Mouse (Mus musculus) cortical plate, adult 2 months (tissue): ENCODE results near the gene Wdr38. TPM values are rescaled to one million over a fixed set of nuclear protein-coding genes. Genes with fewer than 3 reads are reported as not detected.

Experiments
- H3K27ac ChIP-seq: fragments of 200-500 bp; 2 replicates; pipeline ENCODE4 v1.5.1; 2012; ENCODE audit warnings: low read length, control low read depth, inconsistent platforms; ENCODE audit not compliant: insufficient read depth
- H3K4me1 ChIP-seq: fragments of 200-500 bp; 2 replicates; pipeline ENCODE4 v1.6.1; 2011; ENCODE audit warnings: low read length; ENCODE audit not compliant: control insufficient read depth, insufficient read depth
- H3K4me3 ChIP-seq: fragments of 200-500 bp; 2 replicates; pipeline ENCODE4 v1.5.1; 2011; ENCODE audit warnings: mild to moderate bottlenecking, low read length, control low read depth; ENCODE audit not compliant: insufficient read depth
- CTCF ChIP-seq: fragments of 200-500 bp; IDR thresholded peaks from 2 replicates; pipeline ENCODE4 v1.5.1; 2011; ENCODE audit warnings: mild to moderate bottlenecking, control low read depth, low read length; ENCODE audit not compliant: insufficient read depth; ENCODE audit errors: extremely low read depth
- POLR2A ChIP-seq: fragments of 200-500 bp; IDR thresholded peaks from 2 replicates; pipeline ENCODE4 v1.6.1; 2011; ENCODE audit warnings: mild to moderate bottlenecking, low read length, control low read depth; ENCODE audit not compliant: insufficient read depth; ENCODE audit errors: extremely low read depth
- polyA plus RNA-seq: library from polyadenylated mRNA; depleted of rRNA; stranded (reverse); fragments of >200 nt; gene quantifications from 2 replicates; pipeline ENCODE4 v1.2.3, GENCODE M21; 2012; rRNA removed

Wdr38 gene
- polyA plus RNA-seq, 1 experiment, result 1.1 TPM

GRCm38 (mm10) chr2:39020004-39020403 lies 22.7 kb downstream of the Wdr38 start:
- Histone ChIP-seq H3K27ac (no peak overlapping the region), H3K4me1 (no peaks in the 10 kb centered on the region), H3K4me3 (no peak overlapping the region)
- TF ChIP-seq POLR2A (no peak), CTCF (no peak)

DNA sequence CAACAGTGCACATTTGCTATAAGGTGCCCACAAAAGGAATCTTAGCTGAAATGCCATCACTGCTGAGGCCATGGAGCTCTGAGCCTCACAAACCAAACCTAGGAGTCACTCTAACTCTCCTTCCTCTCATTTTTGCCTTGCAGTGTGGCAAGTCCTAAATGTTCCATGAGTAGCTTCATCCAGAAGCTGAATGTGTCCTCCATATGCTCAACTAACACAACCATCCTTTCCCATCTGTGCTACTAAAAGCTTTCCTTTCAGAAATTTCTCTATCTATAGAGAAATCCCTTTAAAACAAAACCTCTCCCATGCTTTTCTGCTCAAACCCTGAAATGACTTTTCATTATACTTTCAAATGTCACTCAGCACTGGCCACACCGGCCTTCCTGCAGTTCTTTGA lies 34.3 kb downstream of the Wdr38 start:
- H3K4me1 ChIP-seq, result no peaks in the 10 kb centered on the region; the same call in 1 of the 2 replicates
- TF ChIP-seq POLR2A (no peak), CTCF (no peak)
- no peak overlapping the region; the same call in 1 of the 2 replicates for H3K27ac ChIP-seq
- H3K4me3 ChIP-seq, result no peak overlapping the region

DNA sequence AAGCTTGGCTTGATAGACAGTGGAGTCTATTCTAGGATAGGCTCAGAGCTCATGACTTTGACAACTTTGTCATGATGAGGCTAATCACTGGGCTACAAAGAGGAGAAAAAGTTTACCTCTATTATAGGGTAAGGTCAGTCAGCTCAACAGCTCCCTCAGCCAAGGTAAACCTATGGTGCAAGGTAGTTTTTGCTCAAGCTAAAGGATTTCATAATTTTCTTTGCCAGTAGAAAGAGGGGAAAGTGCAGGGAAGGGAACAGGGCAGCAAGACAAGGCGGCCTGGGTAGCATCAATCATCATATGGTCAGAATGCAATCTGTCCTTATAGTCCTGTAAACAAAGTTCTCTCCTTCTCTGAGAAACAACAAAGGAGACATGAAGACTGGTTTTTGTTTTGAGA lies 42.9 kb downstream of the Wdr38 start:
- Histone ChIP-seq H3K4me3 (no peak overlapping the region), H3K4me1 (no peaks in the 10 kb centered on the region), H3K27ac (no peak overlapping the region)
- TF ChIP-seq POLR2A, result no peak

GRCm38 (mm10) chr2:39048515-39048914 lies 51.2 kb downstream of the Wdr38 start:
- no peak for TF ChIP-seq POLR2A
- TF ChIP-seq CTCF, result no peak
- no peak overlapping the region for H3K4me3 ChIP-seq
- H3K4me1 ChIP-seq, result no peaks in the 10 kb centered on the region
- H3K27ac ChIP-seq, result no peak overlapping the region

Other genes with a start within 250 kb of the Wdr38 start
- gene Nr6a1, start 69.8 kb upstream of the Wdr38 start, polyA plus RNA-seq, result 7.7 and 7.9 TPM in 2 replicates
- 2.0 TPM in 2 replicates for gene Olfml2a, start 65.5 kb upstream of the Wdr38 start, polyA plus RNA-seq
- gene Arpc5l, start 7.9 kb downstream of the Wdr38 start, polyA plus RNA-seq, result 108 and 112 TPM in 2 replicates
- 254 and 275 TPM in 2 replicates for gene Rpl35, start 8.1 kb downstream of the Wdr38 start, polyA plus RNA-seq
- gene Golga1, start 68.1 kb downstream of the Wdr38 start, polyA plus RNA-seq, result 40.2 and 45.0 TPM in 2 replicates
- gene Scai, start 193.3 kb downstream of the Wdr38 start, polyA plus RNA-seq, result 12.2 and 14.2 TPM in 2 replicates
- 45.2 and 47.4 TPM in 2 replicates for gene Ppp6c, start 229.0 kb downstream of the Wdr38 start, polyA plus RNA-seq